Mouse (Mus musculus): Measurements from ENCODE around the gene Mmp28.

GRCm38 (mm10) chr11:83409792-83410291 is 53.0 kb downstream of the Mmp28 start:
- TF ChIP-seq CTCF (IDR thresholded peaks at IDR 0.05; ENCODE audit: insufficient read depth, low read length) (no peak), POLR2A (IDR thresholded peaks at IDR 0.05; ENCODE audit: borderline replicate concordance, extremely low read depth, low read depth, low read length) (no peak)

Data from lung, adult 2 months (tissue).